Mouse (Mus musculus) liver, embryonic 13.5 days (tissue): Measurements from ENCODE around the gene Iqcf3. TPM values are rescaled to one million over a fixed set of nuclear protein-coding genes. Genes with fewer than 3 reads are reported as not detected.

Experiments
- ATAC-seq: fragments of 200-750 bp; cut with Nextera tagmentation; 2 replicates; pipeline ENCODE4 v1.8.0; 2017; ENCODE audit warnings: low read depth, mild to moderate bottlenecking, moderate number of reproducible peaks, moderate library complexity
- DNase-seq: peaks from one replicate; pipeline ENCODE4 v3.0.0; 2022
- H3K27ac ChIP-seq: fragments of 300-500 bp; sonication (generic); 2 replicates; pipeline ENCODE4 v1.5.1; 2015; ENCODE audit warnings: moderate library complexity, mild to moderate bottlenecking, inconsistent platforms
- H3K27me3 ChIP-seq: fragments of 300-500 bp; sonication (generic); 2 replicates; pipeline ENCODE4 v1.6.1; 2015; ENCODE audit warnings: mild to moderate bottlenecking, inconsistent platforms
- H3K36me3 ChIP-seq: fragments of 300-500 bp; sonication (generic); 2 replicates; pipeline ENCODE4 v1.6.1; 2015; ENCODE audit warnings: mild to moderate bottlenecking, inconsistent platforms
- H3K4me1 ChIP-seq: fragments of 300-500 bp; sonication (generic); replicated peaks from 2 replicates; pipeline ENCODE4 v1.6.1; 2015; ENCODE audit warnings: inconsistent platforms
- H3K4me2 ChIP-seq: fragments of 300-500 bp; sonication (generic); 2 replicates; pipeline ENCODE4 v1.6.1; 2015; ENCODE audit warnings: inconsistent platforms, mild to moderate bottlenecking, moderate library complexity
- H3K4me3 ChIP-seq: fragments of 300-500 bp; sonication (generic); replicated peaks from 2 replicates; pipeline ENCODE4 v1.5.1; 2015; ENCODE audit warnings: mild to moderate bottlenecking, inconsistent platforms
- H3K9ac ChIP-seq: fragments of 300-500 bp; sonication (generic); 2 replicates; pipeline ENCODE4 v1.6.1; 2015; ENCODE audit warnings: mild to moderate bottlenecking, inconsistent platforms
- H3K9me3 ChIP-seq: fragments of 300-500 bp; sonication (generic); replicated peaks from 2 replicates; pipeline ENCODE4 v1.6.1; 2016; ENCODE audit warnings: inconsistent platforms
- WGBS: fragments of 180-500 bp; shearing (Covaris S2); methylation state at CpG from one replicate; pipeline ENCODE4 v1.1.7; 2015; ENCODE audit not compliant: insufficient replicate concordance; 5-methylcytosine and 5-hydroxymethylcytosine counted together
- polyA plus RNA-seq: library from polyadenylated mRNA; unstranded; fragments of >200 nt; fragmentation: Nextera tagmentation; extraction: Ambion mirVana; gene quantifications from 2 replicates; pipeline ENCODE4 v1.2.1, GENCODE M21; 2015

Iqcf3 gene
- polyA plus RNA-seq, 1 experiment from 2014 or later, result not detected

GRCm38 (mm10) chr9:106570896-106571295, 9.5 kb upstream of the Iqcf3 start, which contains the start of gene Iqcf4:
Gene Iqcf4, minus strand, starts transcription at chr9:106570996.
- no peak within 1 kb of the TSS for H3K27ac ChIP-seq
- no peak within 1 kb of the TSS for H3K4me2 ChIP-seq
- no peak for ATAC-seq
- no peak within 1 kb of the TSS for H3K4me3 ChIP-seq
- no peaks in the 10 kb centered on the region for H3K4me1 ChIP-seq
- no peak within 1 kb of the TSS for H3K9ac ChIP-seq
- H3K36me3 ChIP-seq, result no peaks in the 10 kb centered on the region
- no peaks in the 10 kb centered on the region for H3K27me3 ChIP-seq
- 70% methylated on average over 7 of the region's 7 CpGs for WGBS
- H3K9me3 ChIP-seq, result no peaks in the 10 kb centered on the region
- no peak for DNase-seq

- H3K9ac ChIP-seq, result no peak overlapping the region
- no peak overlapping the region for H3K27ac ChIP-seq
- no peak overlapping the region for H3K4me3 ChIP-seq
- H3K27me3 ChIP-seq, result no peaks in the 10 kb centered on the region
- ATAC-seq (no peak), DNase-seq (peak; percentile 3)
- no peaks in the 10 kb centered on the region for H3K4me1 ChIP-seq
- no peaks in the 10 kb centered on the region for H3K9me3 ChIP-seq
- WGBS, result 36% methylated on average over 11 of the region's 11 CpGs
- H3K4me2 ChIP-seq, result no peak overlapping the region
- no peaks in the 10 kb centered on the region for H3K36me3 ChIP-seq
These were observed 5.0 kb upstream of the Iqcf3 start for GRCm38 (mm10) chr9:106566437-106566836.

GRCm38 (mm10) chr9:106564025-106564424, 2.6 kb upstream of the Iqcf3 start:
- Histone ChIP-seq H3K36me3 (no peaks in the 10 kb centered on the region), H3K4me1 (no peaks in the 10 kb centered on the region), H3K4me2 (no peak overlapping the region), H3K4me3 (no peak overlapping the region), H3K9ac (no peak overlapping the region), H3K9me3 (no peaks in the 10 kb centered on the region), H3K27me3 (no peaks in the 10 kb centered on the region), H3K27ac (no peak overlapping the region)
- WGBS, result 64% methylated on average over 8 of the region's 8 CpGs
- ATAC-seq (no peak), DNase-seq (no peak)

DNA sequence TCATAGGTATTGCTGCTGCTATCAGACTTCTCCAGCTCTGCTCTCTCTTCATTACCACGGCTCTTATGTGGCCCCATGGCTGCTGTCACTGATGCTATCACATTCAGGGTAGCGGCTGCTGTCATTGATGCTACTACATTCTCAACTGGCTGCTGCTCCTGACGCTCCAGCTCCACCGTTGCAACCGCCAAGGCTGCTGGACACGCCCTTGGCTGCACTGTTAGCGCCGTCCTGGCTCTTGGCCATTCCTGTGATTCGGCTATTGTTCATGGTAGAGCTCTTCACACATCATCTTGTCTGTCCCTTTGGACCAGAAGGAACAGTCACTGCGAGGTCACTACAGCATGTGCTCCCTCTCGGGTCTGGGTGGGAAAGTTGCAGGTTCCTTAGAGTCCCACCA, 860 bp upstream of the Iqcf3 start:
- DNase-seq (no peak), ATAC-seq (no peak)
- WGBS, result 73% methylated on average over 11 of the region's 11 CpGs
- Histone ChIP-seq H3K4me3 (no peak overlapping the region), H3K4me1 (no peaks in the 10 kb centered on the region), H3K4me2 (no peak overlapping the region), H3K36me3 (no peaks in the 10 kb centered on the region), H3K9me3 (no peaks in the 10 kb centered on the region), H3K9ac (no peak overlapping the region), H3K27ac (no peak overlapping the region), H3K27me3 (no peaks in the 10 kb centered on the region)

- no peak overlapping the region for H3K9ac ChIP-seq
- no peak overlapping the region for H3K27ac ChIP-seq
- H3K9me3 ChIP-seq, result no peaks in the 10 kb centered on the region
- ATAC-seq (no peak), DNase-seq (no peak)
- 76% methylated on average over 11 of the region's 11 CpGs for WGBS
- H3K4me1 ChIP-seq, result no peaks in the 10 kb centered on the region
- H3K4me2 ChIP-seq, result no peak overlapping the region
- H3K27me3 ChIP-seq, result no peaks in the 10 kb centered on the region
- no peaks in the 10 kb centered on the region for H3K36me3 ChIP-seq
- no peak overlapping the region for H3K4me3 ChIP-seq
These were observed 26.5 kb downstream of the Iqcf3 start for GRCm38 (mm10) chr9:106534975-106535374.

- 81% methylated on average over 7 of the region's 7 CpGs for WGBS
- Histone ChIP-seq H3K4me3 (no peak overlapping the region), H3K9ac (no peak overlapping the region), H3K36me3 (no peaks in the 10 kb centered on the region), H3K27ac (no peak overlapping the region), H3K27me3 (no peaks in the 10 kb centered on the region), H3K9me3 (no peaks in the 10 kb centered on the region), H3K4me1 (no peaks in the 10 kb centered on the region), H3K4me2 (no peak overlapping the region)
- DNase-seq (no peak), ATAC-seq (no peak)
These were observed 27.1 kb downstream of the Iqcf3 start for GRCm38 (mm10) chr9:106534296-106534695.

DNA sequence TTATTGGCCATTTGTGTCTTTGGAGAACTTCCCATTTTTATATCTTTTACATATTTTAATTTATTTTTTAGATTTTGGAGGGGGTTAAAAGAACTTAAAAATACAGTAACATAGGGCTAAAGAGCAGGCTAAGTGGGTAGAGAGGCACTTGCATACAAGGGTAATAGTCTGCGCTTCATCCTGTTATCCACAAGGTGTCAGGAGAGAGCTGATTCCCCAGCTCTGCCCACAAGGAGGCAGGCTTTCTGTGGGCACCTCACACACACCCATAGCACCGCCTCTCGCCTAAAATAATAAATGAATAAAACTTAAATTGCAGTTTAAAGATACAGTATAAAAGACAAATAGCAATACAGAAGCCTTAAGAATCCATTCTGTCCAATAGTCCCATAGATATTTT, 29.6 kb downstream of the Iqcf3 start:
- ATAC-seq (no peak), DNase-seq (no peak)
- H3K9me3 ChIP-seq, result no peaks in the 10 kb centered on the region
- no peak overlapping the region for H3K4me2 ChIP-seq
- H3K36me3 ChIP-seq, result no peaks in the 10 kb centered on the region
- 17% methylated on average over 3 of the region's 3 CpGs for WGBS
- no peaks in the 10 kb centered on the region for H3K27me3 ChIP-seq
- H3K4me3 ChIP-seq, result no peak overlapping the region
- H3K4me1 ChIP-seq, result no peaks in the 10 kb centered on the region
- no peak overlapping the region for H3K9ac ChIP-seq
- no peak overlapping the region for H3K27ac ChIP-seq

GRCm38 (mm10) chr9:106519909-106520308, 41.5 kb downstream of the Iqcf3 start:
- H3K9me3 ChIP-seq, result no peaks in the 10 kb centered on the region
- 0 out of 2 replicates have a peak, but pooled peaks cover 5% of the 10 kb centered on the region for H3K4me1 ChIP-seq
- H3K36me3 ChIP-seq, result no peaks in the 10 kb centered on the region
- no peak for ATAC-seq
- no peak overlapping the region for H3K4me3 ChIP-seq
- H3K27me3 ChIP-seq, result no peaks in the 10 kb centered on the region
- no peak overlapping the region for H3K9ac ChIP-seq
- H3K27ac ChIP-seq, result no peak overlapping the region
- no peak overlapping the region for H3K4me2 ChIP-seq
- no peak for DNase-seq
- WGBS, result 41% methylated on average over 8 of the region's 8 CpGs

DNA sequence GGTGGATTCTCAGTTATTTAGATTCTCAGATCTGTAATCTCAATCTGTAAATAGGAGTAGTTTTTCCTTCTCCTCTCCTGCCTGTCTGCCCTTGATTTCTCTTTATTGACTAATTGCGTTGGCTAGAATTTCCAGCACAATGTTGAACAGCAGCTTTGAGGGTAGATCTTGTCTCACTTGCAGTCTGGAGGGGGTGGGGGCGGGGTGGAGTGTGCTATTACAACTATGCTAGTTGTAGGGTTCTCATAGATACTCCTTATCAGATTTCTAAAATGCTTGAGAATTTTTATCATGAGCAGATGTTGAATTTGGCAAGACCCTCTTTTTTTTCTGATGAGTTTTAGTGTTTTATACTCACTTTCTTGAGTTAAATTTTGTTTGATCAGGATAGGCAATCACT, 42.0 kb downstream of the Iqcf3 start:
- no peak overlapping the region for H3K4me2 ChIP-seq
- no peak overlapping the region for H3K27ac ChIP-seq
- WGBS, result 40% methylated on average over 2 of the region's 2 CpGs
- no peak for ATAC-seq
- H3K4me1 ChIP-seq, result 0 out of 2 replicates have a peak, but pooled peaks cover 5% of the 10 kb centered on the region
- DNase-seq, result no peak
- H3K27me3 ChIP-seq, result no peaks in the 10 kb centered on the region
- no peaks in the 10 kb centered on the region for H3K36me3 ChIP-seq
- H3K4me3 ChIP-seq, result no peak overlapping the region
- H3K9me3 ChIP-seq, result no peaks in the 10 kb centered on the region
- H3K9ac ChIP-seq, result no peak overlapping the region

DNA sequence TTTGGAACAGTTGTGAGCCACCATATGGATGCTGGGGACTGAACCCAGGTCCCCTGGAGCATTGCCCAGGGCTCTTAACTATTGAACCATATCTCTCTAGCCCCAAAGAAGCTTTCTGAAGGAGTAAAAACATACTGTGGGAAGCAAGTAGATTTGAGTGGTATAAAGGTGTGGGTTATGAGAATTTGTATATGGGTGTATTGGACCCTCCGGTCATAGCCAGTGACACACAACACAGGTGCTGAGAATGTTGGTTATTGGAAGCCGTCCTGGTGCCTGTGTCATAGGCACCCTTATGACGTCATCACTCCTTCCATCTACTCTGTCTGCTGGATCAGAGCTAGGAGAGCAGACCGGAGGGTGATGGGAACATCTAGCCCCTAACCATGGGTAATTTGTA, 47.2 kb downstream of the Iqcf3 start, which contains the start of gene Iqcf5:
TSS of gene Iqcf5 (plus strand) at position 301 of the 400 bp plus-strand sequence.
- 64% methylated on average over 4 of the region's 4 CpGs for WGBS
- no peaks in the 10 kb centered on the region for H3K9me3 ChIP-seq
- no peak within 1 kb of the TSS for H3K9ac ChIP-seq
- peaks cover 12% of the 10 kb centered on the region; the same call in 1 of the 2 replicates for H3K4me1 ChIP-seq
- no peak for ATAC-seq
- H3K27me3 ChIP-seq, result no peaks in the 10 kb centered on the region
- H3K4me3 ChIP-seq, result no peak within 1 kb of the TSS
- H3K27ac ChIP-seq, result no peak within 1 kb of the TSS
- no peak within 1 kb of the TSS for H3K4me2 ChIP-seq
- no peaks in the 10 kb centered on the region for H3K36me3 ChIP-seq
- no peak for DNase-seq

DNA sequence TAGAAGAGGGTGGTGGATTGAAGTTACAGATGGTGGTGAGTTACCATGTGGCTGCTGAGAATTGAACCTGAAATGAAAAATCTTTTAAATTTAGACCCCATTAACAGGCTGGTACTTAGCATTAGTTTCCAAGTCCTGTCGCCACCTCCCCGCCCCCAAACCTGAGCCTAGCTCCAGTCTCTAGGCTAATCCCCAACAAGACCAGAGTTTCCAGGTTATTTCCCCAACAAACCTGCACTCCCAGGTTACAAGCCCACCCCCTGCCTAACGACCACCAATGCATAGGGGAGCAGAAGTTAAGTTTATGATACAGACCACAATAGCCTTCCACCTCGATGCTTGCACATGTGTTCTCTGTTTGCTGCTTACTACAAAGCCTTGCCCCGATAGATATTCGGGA, 47.9 kb downstream of the Iqcf3 start:
- H3K27me3 ChIP-seq, result no peaks in the 10 kb centered on the region
- no peaks in the 10 kb centered on the region for H3K36me3 ChIP-seq
- no peaks in the 10 kb centered on the region for H3K9me3 ChIP-seq
- DNase-seq, result no peak
- no peak for ATAC-seq
- no peak overlapping the region for H3K4me3 ChIP-seq
- H3K27ac ChIP-seq, result no peak overlapping the region
- no peak overlapping the region for H3K4me2 ChIP-seq
- 64% methylated on average over 6 of the region's 6 CpGs for WGBS
- H3K9ac ChIP-seq, result no peak overlapping the region
- H3K4me1 ChIP-seq, result peaks cover 9% of the 10 kb centered on the region; the same call in 1 of the 2 replicates

GRCm38 (mm10) chr9:106512729-106513450, 48.5 kb downstream of the Iqcf3 start:
- DNase-seq, result no peak
- Histone ChIP-seq H3K27me3 (no peaks in the 10 kb centered on the region), H3K36me3 (no peaks in the 10 kb centered on the region), H3K27ac (no peak overlapping the region), H3K9me3 (no peaks in the 10 kb centered on the region), H3K9ac (no peak overlapping the region), H3K4me2 (no peak overlapping the region), H3K4me1 (peaks cover 9% of the 10 kb centered on the region; the same call in 1 of the 2 replicates), H3K4me3 (no peak overlapping the region)
- WGBS, result 43% methylated on average over 13 of the region's 13 CpGs
- no peak for ATAC-seq
